Mouse (Mus musculus) R1 (cell line): ENCODE results near the gene Serpinh1.

ENCODE experiments used
- DNase-seq: peaks from one replicate; pipeline ENCODE4 v3.0.0-alpha.2; 2018; ENCODE audit warnings: low read depth, low spot score

Gene Serpinh1

DNA sequence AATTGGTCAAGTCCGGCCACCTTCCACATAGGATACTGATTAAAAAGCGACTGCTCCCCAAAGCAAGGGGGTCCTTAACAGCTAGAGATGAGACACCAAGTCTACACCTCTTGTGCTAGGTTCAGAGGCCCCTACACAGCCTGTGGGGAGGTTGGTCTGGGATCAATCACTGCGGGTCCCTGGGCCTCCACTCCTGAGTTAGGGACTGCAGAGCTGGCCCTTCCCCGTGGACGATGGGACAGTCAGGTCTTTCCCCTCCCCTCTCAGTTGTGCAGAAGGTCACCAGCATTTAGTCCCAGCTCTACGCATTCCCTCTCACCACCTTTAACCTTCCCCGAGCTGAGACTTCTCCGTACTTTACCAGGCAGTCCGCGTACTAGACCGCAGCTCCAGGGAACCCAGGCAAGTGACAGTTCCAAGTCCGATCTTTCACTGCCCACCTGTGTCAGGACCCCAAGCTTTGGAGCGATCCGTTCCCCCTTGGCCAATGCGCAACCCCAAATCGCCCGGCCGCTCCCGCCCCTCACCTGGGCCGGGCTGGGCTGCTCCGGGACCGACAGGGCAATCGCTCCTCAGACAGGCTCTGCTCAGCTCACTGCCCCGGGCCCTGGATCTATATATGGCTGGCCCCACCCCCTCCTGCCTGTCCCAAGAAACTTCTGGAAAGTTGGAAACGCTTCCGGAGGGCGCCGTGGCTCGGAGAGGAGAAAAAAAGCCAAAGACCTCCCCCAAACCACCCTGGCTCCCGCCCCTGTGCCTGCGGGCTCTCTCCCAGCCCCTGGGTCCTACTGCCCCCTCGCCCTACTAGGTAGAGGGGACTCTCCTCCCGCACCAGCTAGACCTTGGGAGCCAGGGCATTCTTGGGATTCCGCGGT is at the start of gene Serpinh1:
Gene Serpinh1, minus strand, starts transcription at position 714 of the 875 bp plus-strand sequence.
- peak; percentile 59 for DNase-seq

- DNase-seq: no peak
Measured at GRCm38 (mm10) chr7:99402477-99402876, 49.4 kb upstream of the Serpinh1 start.

- DNase-seq: no peak
Measured at GRCm38 (mm10) chr7:99401373-99401772, 48.3 kb upstream of the Serpinh1 start.

DNA sequence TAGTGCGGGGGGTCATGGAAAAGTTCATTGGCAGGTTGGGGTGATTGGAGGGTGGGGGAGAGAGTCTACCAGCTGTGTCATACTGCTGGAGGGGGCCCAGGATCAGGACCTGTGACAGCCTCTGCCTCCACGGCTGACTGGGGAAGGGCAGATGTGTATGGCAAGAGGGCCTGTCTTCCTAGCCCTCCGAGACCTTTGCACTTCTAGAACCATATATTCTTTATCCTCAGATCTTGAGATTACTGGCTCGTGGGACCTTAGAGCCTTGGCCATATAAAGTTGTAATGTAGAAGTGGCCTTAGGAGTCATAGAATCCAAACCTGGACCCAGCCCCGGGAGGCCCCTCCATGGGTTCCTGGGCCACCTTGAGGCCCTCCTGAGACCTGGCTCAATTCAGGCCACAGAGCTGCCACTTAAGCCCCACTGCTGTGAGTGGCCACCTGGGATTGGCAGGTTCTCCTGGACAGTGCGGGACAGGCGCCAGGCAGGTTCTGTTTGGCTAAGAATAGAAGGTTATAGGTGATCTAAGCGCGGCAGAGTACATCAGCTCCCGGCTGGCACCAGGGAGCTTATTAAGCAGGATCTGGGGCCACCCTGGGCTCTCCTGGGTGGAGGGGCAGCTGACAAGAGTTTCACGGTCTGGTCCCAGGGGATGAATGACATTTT is 44.1 kb upstream of the Serpinh1 start:
- DNase-seq: no peak

DNA sequence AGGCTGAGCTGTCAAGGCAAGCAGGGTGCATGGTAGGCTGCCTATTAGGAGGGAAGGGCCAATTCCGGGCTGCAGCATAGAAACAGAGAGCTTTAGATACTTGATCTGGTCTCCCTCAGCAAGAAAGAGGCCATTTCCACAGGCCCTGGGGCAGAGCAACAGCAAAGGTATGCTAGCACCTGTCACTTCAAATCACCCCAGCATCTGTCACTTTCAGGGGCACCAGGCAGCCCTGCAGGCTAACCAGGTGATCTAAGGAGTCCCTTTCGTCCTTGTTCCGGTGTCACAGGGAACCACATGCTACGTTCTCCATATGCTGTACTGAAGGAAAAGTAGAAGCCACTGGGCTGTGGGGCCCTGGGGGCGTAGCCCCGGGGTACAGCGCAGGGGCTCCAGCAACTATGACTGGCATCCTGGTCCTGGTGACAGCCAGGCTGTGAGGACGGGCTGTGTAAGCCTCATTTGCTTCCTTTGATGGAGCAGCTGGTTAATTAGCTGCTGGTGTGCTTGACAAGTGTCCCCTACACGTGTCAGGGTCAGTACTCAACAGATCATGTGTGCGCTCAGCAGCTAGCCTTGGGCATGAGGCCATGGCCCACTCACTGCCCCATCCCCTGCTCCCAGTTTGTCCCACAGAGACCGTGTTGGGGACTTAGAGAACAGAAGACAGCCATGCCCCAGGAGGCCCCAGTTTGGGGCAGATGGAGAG is 43.0 kb upstream of the Serpinh1 start:
- DNase-seq: no peak

GRCm38 (mm10) chr7:99395385-99395784 is 42.3 kb upstream of the Serpinh1 start:
- DNase-seq: no peak

DNA sequence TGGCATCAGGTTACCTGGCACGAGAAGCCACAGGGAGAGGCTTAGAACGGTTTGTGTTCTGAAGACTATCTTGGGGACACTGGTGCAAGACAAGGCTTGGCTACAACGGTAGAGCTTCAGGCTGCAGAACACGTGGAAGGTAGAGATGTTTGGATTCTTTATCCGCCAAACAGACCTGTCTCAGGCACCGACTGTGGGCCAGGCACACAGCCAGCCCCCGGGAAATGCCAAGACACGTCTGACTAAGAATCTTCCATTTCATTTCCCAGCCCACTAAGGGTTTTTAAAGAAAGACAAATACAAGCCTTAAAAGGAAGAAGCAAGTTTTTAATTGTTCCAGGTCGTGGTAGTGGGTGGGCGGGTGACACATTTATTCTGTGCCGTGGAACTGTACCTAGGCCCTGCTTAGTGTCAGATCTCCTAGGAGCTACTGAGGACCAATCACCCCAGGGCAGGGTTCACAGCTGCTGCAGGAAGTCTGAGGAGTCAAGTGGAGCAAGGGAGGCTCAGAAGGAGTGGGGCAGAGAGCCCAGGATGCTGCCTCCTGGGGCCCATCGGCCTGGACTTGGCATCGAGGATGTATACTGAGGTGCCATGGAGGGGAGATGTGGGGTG is 40.8 kb upstream of the Serpinh1 start:
- DNase-seq: no peak

DNA sequence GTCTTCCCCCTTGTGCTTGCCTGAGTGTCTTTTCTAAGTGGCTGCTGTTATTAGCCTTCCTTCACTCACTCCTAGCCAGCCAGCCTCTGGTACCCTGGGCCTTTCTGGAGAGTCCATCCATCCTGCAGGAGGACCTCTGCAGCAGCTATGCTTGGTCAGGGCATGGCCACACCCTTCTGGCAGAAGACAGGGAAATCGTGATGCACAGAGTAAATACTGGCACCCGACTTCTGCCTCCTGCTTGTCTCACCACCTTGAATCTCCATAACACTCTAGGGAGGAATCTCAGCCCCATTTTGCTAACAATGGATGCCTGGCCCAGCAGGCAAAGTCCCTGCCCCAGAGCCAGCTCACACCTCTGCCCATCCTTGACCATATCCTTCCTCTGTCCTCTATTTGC is 39.7 kb upstream of the Serpinh1 start:
- no peak for DNase-seq

DNA sequence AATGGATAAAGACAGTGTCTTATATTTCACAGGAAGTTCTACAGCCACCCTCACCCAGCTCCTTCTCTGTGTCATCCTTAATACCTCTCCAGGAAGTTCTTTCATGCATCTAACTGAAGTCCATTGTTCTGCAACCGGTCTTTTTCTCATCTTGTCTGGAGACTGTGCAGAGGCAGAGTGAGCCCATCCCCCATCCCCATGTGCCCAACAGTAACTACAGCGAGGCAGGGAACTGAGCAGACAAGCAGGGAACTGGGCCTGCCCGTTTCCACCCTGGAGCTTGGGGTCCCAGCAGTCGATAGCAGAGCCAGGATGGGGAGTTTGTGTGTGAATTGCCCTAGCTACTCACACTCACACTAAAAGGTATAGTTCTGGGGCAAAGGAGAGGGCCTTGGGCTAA is 37.5 kb upstream of the Serpinh1 start:
- no peak for DNase-seq

- no peak for DNase-seq
Measured at GRCm38 (mm10) chr7:99387356-99387755, 34.3 kb upstream of the Serpinh1 start.

DNA sequence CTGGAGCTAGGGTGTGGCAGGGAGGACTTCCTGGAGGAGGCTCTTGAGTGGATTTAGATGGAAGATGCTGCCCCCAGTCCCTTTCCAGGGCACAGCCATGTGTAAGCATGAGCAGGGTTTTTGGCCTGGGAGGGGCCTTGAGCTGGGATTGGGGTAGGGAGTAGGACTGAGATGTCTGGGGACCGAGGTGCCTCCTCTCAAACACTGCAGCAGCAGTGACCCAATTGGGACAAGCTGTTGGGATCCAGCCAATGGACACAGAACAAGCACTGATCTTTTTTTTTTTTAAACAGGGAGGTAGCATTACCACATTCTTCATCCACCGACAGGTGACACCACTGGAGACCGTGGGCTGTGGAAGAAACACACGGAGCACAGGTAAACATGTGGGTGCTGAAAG is 33.8 kb upstream of the Serpinh1 start:
- no peak for DNase-seq

- DNase-seq: no peak
Measured at GRCm38 (mm10) chr7:99386030-99386429, 33.0 kb upstream of the Serpinh1 start.

- no peak for DNase-seq
Measured at GRCm38 (mm10) chr7:99384101-99384611, 31.1 kb upstream of the Serpinh1 start.

DNA sequence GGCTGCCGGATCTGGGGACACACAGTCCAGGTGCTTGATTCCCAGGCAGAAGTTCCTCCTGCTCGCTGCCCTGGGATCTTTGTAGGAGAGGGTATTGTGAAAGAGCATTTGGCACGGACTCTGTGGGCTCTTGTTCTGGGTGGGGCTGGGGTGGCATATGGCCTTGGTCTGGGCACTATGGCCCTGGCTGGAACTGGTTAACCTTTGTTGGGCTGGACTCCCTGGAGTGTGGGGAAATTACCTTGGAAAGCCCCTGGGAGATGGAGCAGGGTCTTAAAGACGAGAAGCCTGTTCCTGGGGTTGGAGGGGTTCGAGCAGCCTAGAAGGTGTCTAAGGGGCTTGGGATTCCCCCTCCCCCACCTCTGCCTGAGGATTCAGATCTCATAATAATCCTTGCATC is 30.2 kb upstream of the Serpinh1 start:
- DNase-seq: no peak

- DNase-seq: peak; percentile 51
Measured at GRCm38 (mm10) chr7:99382088-99383000, 29.3 kb upstream of the Serpinh1 start.

DNA sequence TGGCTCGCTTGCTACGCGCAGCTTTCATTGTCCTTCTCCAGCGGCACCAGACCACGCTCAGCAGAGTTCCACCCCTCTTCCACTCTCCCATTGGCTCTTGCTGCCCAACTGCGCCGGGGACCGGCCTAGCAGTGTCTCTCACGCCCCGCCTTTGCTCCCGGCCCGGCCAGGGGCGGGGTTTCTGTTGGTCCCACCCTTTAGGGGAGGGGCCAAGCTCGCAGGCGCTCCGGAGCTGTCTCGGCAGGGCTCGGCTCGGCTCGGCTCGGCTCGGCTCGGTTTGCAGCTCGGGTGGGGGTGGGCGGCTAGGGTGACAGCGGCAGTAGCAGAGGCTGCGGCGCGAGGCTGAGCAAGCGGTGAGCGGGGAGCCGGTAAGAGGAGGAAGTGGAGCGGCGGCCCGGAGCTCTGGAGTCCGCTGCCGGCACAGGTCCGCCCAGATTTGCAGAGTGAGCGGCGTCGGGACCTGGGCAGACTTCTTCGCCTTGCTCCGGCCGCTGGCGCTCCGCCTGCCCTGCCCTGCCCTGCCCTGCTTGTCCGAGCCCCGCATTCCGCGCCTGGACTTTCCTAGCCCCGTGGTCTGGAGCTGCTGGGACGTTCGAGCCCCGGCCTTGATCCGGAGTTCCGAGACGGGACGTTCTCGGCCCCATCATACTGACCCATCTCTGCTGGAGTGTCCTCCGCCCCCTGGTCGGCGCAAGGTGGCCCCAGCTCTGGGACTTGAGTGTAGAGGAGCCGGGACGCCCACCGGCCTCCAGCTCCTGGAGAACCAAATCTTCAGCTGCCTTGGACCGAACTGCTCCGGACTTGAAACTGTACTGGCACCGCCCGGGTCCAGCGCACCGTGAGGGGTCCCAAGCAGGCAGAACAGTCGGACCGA is 28.4 kb upstream of the Serpinh1 start, which contains the start of gene Gdpd5:
Gene Gdpd5, plus strand, starts transcription at position 201 of the 874 bp plus-strand sequence.
- peak; percentile 96 for DNase-seq

GRCm38 (mm10) chr7:99380491-99381213 is 27.6 kb upstream of the Serpinh1 start:
- peak; percentile 67 for DNase-seq

DNA sequence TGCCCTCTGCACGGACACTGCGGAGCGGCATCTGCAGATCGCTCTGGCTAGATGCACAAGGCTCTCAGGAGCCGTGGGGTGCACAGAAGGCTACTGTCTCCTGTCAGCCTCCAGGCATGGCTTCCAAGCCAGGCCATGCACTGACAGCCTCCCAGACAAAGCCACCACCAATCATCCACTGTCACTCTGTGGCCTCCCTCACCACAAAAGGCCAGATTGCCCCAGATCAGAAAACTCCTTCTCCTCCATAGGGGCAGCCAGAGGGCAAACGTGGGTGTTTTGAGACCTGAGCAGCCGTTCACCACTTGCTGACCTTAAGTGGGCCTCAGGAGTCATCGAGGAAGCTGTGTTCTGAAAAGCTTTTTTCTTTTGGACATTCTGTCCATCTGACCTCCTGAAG is 25.8 kb upstream of the Serpinh1 start:
- DNase-seq: no peak

GRCm38 (mm10) chr7:99375455-99375854 is 22.4 kb upstream of the Serpinh1 start:
- DNase-seq: peak; percentile 49
